Mouse (Mus musculus) bone marrow macrophage, adult 2 months (primary cell): Measurements from ENCODE around the gene Ano2.

Experiments
- CTCF ChIP-seq: IDR thresholded peaks from 2 replicates; pipeline ENCODE4 v1.5.1; 2012; ENCODE audit warnings: low read depth, mild to moderate bottlenecking, low read length, moderate library complexity
- POLR2A ChIP-seq: IDR thresholded peaks from 2 replicates; pipeline ENCODE4 v1.6.1; 2012; ENCODE audit warnings: mild to moderate bottlenecking, low read depth, low read length, borderline replicate concordance

DNA sequence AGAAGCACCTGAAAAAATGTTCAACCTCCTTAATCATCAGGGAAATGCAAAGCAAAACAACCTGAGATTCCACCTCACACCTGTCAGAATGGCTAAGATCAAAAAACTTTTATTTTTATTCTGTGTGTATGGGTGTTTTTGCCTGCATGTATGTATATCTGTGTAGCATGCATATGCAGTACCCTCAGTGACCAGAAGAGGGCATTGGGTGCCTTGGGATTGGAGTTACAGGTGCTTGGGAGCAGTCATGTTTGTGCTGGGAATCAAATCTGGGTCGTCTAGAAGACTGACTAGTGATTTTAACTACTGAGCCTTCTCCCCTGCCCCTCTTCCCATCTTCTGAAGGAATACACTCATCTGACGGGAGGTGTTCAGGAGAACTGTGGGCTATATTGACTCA is 36.2 kb downstream of the Ano2 start:
- TF ChIP-seq CTCF (no peak), POLR2A (no peak)
